Mouse (Mus musculus): Measurements from ENCODE around the gene Adprhl1. TPM values are rescaled to one million over a fixed set of nuclear protein-coding genes. Genes with fewer than 3 reads are reported as not detected.

Adprhl1 gene
- total RNA-seq, 2 experiments from 2014 or later, result 1.2 to 1.4 TPM

DNA sequence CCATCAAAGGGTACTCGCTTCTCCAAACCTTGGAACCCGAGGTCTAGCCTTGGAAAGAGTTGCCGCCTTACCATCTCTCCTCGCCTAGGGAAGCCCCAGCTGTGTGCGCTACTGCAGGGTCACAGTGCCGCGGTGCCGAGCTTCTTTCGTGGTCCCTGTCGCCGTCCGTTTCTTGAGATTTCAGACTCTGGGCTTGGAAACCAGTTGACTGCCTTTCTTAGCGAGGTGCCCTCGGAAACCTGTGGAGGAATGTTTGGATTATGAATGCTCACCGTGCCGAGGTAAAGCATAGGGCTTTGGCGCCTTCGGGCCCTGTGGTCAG is 53.0 kb downstream of the Adprhl1 start:
- intact Hi-C loops (cut with DNase I), result no loop called here
- no peak for DNase-seq (ENCODE audit: low spot score in 2 of 2)

- intact Hi-C loops (cut with DNase I), result no loop called here
- DNase-seq (ENCODE audit: low spot score in 2 of 2), result peak in 1 of 2 experiments; percentile 26
These were observed 53.5 kb downstream of the Adprhl1 start, which contains the start of gene Grtp1 for GRCm38 (mm10) chr8:13200301-13201012. Gene Grtp1, minus strand, starts transcription at chr8:13200620.

GRCm38 (mm10) chr8:13199385-13200061 is 54.4 kb downstream of the Adprhl1 start:
- no peak for DNase-seq (ENCODE audit: low spot score in 2 of 2)
- intact Hi-C loops (cut with DNase I), result no loop called here

GRCm38 (mm10) chr8:13197493-13197892 is 56.5 kb downstream of the Adprhl1 start:
- intact Hi-C loops (cut with DNase I), result no loop called here
- DNase-seq (ENCODE audit: low spot score in 2 of 2), result no peak

DNA sequence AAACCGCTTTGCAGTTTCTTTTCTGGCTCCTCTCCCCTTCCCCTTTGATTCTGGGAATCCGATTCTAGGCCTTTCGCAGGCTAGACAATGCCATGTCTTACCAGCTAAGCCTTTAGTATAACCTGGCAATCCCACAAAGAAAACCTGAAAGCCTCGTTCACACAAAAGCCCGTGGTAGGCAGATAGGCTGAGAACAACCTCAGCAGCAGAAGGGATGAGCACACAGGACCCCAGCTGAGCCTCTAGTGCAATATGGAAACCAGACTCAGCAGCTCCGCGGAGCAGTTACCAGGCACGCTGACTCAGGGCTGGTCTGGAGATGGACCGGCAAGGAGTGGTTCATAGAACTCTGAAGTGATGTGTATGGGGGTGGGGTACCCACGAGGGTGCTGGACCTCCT is 59.1 kb downstream of the Adprhl1 start:
- intact Hi-C loops (cut with DNase I), result no loop called here
- no peak for DNase-seq (ENCODE audit: low spot score in 2 of 2)

- intact Hi-C loops (cut with DNase I), result no loop called here
- no peak for DNase-seq (ENCODE audit: low spot score in 2 of 2)
These were observed 63.7 kb downstream of the Adprhl1 start for GRCm38 (mm10) chr8:13190235-13190634.

- intact Hi-C loops (cut with DNase I), result no loop called here
These were observed 65.1 kb downstream of the Adprhl1 start for GRCm38 (mm10) chr8:13188857-13189256.

DNA sequence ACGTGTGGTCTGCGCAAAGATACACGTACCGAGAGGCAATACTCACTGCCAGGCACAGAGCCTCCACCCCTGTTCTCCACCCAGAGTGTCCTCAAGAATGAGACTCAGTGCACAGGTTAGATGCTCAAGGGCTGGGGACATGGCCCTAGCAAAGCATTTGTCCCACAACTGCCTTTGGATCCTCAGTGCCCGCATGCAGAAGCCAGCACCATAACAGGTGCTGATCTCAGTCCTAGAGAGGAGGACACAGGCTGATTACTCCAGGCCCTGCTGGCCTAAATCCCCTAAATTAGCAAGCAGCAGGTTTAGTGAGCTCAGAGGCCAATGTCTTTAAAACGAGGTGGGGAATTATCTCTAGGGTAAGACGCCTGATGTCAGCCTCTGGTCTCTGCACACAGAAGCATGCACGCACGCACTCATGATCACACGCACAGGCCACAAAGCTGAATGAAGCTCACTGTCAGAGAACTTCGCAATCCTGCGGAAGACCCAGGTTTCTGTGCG is 65.9 kb downstream of the Adprhl1 start:
- intact Hi-C loops (cut with DNase I), result no loop called here
- DNase-seq (ENCODE audit: low spot score in 2 of 2), result no peak

More at GRCm38 (mm10) chr8:13188857-13189256, 65.1 kb downstream of the Adprhl1 start:
- no peak for DNase-seq (ENCODE audit: low spot score in 2 of 2)

DNA sequence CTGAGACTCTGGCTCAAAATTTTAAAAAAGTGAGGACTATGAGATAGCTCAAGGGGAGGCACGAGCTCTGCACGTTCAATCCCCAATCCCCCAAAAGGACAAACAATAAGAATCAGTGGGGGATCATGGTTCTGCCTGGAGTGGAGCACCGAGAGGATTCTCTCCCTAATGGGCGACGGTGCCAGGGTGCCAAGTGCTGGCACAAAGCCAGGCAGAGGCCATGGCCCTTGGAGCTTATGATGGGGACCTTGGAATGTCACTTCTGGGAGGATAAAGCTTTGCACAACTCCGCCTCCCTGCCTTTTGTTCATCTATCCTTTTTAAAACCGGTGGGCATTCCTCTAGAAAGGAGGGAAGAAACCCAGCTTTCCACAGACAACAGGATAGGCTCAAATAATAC is 66.3 kb downstream of the Adprhl1 start:
- intact Hi-C loops (cut with DNase I), result no loop called here
- no peak for DNase-seq (ENCODE audit: low spot score in 2 of 2)

GRCm38 (mm10) chr8:13187229-13187628 is 66.7 kb downstream of the Adprhl1 start:
- DNase-seq (ENCODE audit: low spot score in 2 of 2), result no peak
- intact Hi-C loops (cut with DNase I), result no loop called here

- no peak for DNase-seq (ENCODE audit: low spot score in 2 of 2)
- intact Hi-C loops (cut with DNase I), result no loop called here
These were observed 67.1 kb downstream of the Adprhl1 start for GRCm38 (mm10) chr8:13186819-13187218.

GRCm38 (mm10) chr8:13181691-13181976 is 72.3 kb downstream of the Adprhl1 start:
- intact Hi-C loops (cut with DNase I), result no loop called here
- DNase-seq (ENCODE audit: low spot score in 2 of 2), result no peak

DNA sequence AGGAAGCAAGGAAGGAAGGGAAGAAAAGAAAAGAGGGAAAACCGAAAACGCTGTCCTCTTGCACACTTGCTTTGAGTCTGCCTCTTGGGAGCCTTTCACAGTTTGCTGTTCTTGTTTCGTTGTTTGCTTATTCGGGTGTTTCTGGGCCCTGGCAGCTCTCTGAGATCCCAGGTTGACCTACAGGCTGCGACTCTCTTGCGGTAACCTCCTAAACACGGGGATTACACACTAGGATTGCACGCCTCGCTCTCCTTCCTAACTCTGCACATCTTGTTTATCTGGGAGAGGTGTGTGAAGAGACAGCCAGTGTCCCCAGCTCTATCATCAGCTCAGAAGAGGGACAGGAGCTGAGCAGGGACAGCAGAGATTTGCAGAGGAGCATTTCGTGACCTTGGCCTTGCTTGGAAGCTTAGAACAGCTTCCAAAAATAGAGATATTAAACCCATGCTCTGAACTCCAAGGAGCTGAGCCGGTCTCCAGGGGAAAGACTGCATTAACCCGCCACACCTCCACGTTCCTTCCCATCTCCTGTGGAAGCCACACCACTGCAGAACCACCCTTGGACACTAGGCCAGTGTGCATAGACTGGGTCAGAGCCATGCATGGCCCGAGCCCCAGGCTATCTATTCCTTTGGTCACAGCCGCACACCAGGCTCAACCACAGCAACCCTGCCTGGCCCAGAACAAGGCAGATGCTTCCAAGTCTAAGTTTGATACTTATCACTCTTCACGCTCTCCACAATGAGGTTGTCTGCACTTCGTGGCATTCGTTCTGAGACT is 72.9 kb downstream of the Adprhl1 start:
- DNase-seq (ENCODE audit: low spot score in 2 of 2), result no peak

DNA sequence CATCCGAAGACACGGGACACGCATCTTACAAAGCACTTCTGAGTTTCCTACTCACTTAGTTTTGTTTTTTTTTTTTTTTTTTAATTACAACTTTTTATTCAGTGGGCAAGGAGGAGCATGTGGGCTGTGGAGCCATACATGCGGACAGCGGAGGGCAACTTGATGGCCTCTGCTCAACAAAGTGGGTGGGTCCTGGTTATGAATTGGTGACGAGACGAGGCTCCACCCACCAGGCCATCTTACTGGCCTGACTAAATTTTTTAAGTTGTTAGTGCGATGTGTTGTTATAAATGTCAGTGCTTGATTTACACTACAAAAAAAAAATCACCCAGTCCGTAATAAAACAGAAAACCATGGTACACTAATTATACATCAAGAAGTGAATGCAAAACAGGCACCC is 73.6 kb downstream of the Adprhl1 start:
- DNase-seq (ENCODE audit: low spot score in 2 of 2), result no peak
- intact Hi-C loops (cut with DNase I), result no loop called here

More for the DNA sequence above, 72.9 kb downstream of the Adprhl1 start:
- intact Hi-C loops (cut with DNase I), result no loop called here

DNA sequence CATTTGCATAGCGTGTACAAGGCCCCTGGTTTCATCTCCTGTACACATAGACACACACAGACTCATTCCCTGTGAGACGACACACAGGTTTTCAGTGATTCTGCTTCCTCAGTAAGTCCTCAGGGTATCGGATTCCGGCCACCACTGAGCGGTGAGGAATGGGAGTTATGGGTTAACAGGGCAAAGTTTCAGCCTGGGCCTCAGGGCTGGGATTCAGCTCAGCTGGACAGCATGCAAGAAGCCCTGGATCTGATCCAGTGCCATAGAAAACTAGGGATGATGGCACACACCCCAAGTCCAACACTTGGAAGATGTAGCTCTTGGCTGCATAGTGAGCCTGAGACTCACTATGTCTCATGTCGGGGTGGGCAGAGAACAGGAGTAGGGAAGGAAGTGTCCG is 74.0 kb downstream of the Adprhl1 start:
- DNase-seq (ENCODE audit: low spot score in 2 of 2), result no peak
- intact Hi-C loops (cut with DNase I), result no loop called here

GRCm38 (mm10) chr8:13179482-13179881 is 74.5 kb downstream of the Adprhl1 start:
- intact Hi-C loops (cut with DNase I), result no loop called here
- no peak for DNase-seq (ENCODE audit: low spot score in 2 of 2)

DNA sequence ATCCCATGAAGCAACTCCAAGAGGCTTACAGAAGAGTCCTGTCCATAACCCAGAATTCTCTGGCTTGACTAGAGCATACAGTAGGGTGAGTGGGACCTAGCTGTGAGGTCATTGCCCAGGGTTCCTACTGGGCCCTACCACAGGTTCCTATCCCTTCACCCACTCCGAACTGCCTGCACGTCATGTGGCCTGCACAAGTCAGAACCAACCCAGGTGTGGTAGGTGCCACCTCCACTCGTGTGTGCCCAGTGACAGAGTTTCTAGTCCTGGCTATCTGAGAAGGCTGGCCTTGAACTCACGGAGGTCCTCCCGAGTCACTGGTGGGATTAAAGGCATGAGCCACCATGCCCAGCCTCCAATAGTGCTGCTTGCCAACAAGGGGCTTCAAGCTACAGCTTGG is 75.8 kb downstream of the Adprhl1 start:
- no peak for DNase-seq (ENCODE audit: low spot score in 2 of 2)
- intact Hi-C loops (cut with DNase I), result no loop called here

DNA sequence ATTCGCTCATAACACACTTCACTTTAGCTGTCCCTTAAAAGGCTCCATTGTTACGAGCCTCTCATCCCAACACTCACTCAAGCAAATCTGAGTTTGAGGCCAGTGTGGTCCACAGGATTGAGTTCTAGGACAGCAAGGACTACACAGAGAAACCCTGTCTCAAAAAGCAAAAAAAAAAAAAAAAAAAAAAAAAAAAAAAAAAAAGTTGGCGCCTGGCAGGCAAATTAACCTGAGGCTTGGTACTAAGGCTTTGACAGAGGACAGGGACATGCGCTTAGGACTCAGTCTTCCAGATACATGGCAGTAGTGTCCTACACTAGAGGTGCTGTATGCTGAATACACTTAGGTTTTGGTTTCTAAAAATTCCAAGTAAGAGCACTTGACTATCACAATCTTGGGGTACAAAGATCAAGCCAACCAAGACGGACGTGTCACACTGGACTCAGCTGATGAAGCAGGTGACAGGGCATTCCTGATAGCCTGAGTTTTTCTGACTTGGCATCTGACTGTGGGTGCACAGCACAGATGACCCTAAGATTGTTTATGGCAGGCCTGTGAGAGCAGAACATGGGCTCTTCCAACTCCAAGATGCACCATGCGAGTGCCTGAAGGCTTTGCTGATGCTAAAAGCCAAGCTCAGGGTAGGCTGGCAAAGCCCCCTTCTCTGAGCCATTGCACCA is 76.6 kb downstream of the Adprhl1 start:
- DNase-seq (ENCODE audit: low spot score in 2 of 2), result no peak
- intact Hi-C loops (cut with DNase I), result no loop called here

GRCm38 (mm10) chr8:13175650-13176049 is 78.3 kb downstream of the Adprhl1 start:
- intact Hi-C loops (cut with DNase I), result no loop called here

DNA sequence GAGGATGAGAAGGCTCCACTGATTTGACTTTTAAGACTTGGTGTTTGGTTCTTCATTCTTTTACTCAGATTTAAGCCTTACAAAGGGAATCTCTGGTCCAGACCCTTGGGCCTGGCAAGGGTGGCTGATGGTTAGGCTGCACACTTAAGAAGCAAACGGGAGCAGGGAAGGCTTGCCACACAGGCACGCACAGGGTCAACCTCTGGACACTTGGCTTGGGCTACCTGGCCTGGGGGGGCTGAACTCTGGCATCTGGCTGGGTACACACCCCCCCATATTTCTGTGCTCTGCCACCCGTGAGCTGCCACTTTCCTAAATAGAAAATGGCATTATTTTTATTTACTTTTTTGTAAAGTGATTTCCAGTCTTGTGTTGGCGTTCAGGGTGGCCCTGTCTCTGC is 79.2 kb downstream of the Adprhl1 start:
- no peak for DNase-seq (ENCODE audit: low spot score in 2 of 2)
- intact Hi-C loops (cut with DNase I), result no loop called here

More at GRCm38 (mm10) chr8:13175650-13176049, 78.3 kb downstream of the Adprhl1 start:
- no peak for DNase-seq (ENCODE audit: low spot score in 2 of 2)
